Mouse (Mus musculus): Measurements from ENCODE around the gene Gm13276. TPM values are rescaled to one million over a fixed set of nuclear protein-coding genes. Genes with fewer than 3 reads are reported as not detected.
"Not testable (repeated sequence)": the region's sequence is repeated elsewhere in the genome, so short reads cannot be mapped to it uniquely, and the experiment has no call there.

Gm13276 gene
- total RNA-seq, 2 experiments from 2014 or later, result not detected

GRCm38 (mm10) chr4:88780320-88780719, 5.2 kb upstream of the Gm13276 start:
- intact Hi-C loops (cut with DNase I); DNase-seq (ENCODE audit: low spot score in 2 of 2): not testable (repeated sequence)

- intact Hi-C loops (cut with DNase I); DNase-seq (ENCODE audit: low spot score in 2 of 2): not testable (repeated sequence)
These were observed 3.7 kb upstream of the Gm13276 start, which contains the start of gene Ifnz for GRCm38 (mm10) chr4:88781831-88782230. Gene Ifnz, plus strand, starts transcription at chr4:88782131.

GRCm38 (mm10) chr4:88782335-88782734, 3.2 kb upstream of the Gm13276 start:
- DNase-seq (ENCODE audit: low spot score in 2 of 2); intact Hi-C loops (cut with DNase I): not testable (repeated sequence)

- intact Hi-C loops (cut with DNase I), result not testable (repeated sequence)
These were observed 2.9 kb downstream of the Gm13276 start, which contains the start of gene Gm13277 for GRCm38 (mm10) chr4:88788402-88788801. Gene Gm13277, plus strand, starts transcription at chr4:88788632.

GRCm38 (mm10) chr4:88791250-88791649, 5.7 kb downstream of the Gm13276 start, which contains the start of gene Gm13278:
Gene Gm13278, plus strand, starts transcription at chr4:88791550.
- DNase-seq (ENCODE audit: low spot score in 2 of 2); intact Hi-C loops (cut with DNase I): not testable (repeated sequence)

More at GRCm38 (mm10) chr4:88788402-88788801, 2.9 kb downstream of the Gm13276 start, which contains the start of gene Gm13277:
- DNase-seq (ENCODE audit: low spot score in 2 of 2), result peak; percentile 56 to 76

GRCm38 (mm10) chr4:88793936-88794675, 8.6 kb downstream of the Gm13276 start, which contains the start of gene Gm13275:
Gene Gm13275, plus strand, starts transcription at chr4:88794487.
- DNase-seq (ENCODE audit: low spot score in 2 of 2), result peak; percentile 32 to 41
- intact Hi-C loops (cut with DNase I), result not testable (repeated sequence)

GRCm38 (mm10) chr4:88797097-88797496, 11.6 kb downstream of the Gm13276 start, which contains the start of gene Gm13279:
Gene Gm13279, plus strand, starts transcription at chr4:88797397.
- intact Hi-C loops (cut with DNase I); DNase-seq (ENCODE audit: low spot score in 2 of 2): not testable (repeated sequence)

- DNase-seq (ENCODE audit: low spot score in 2 of 2); intact Hi-C loops (cut with DNase I): not testable (repeated sequence)
These were observed 13.9 kb downstream of the Gm13276 start, which contains the start of gene Gm13285 for GRCm38 (mm10) chr4:88799365-88799764. Gene Gm13285, plus strand, starts transcription at chr4:88799665.

- DNase-seq (ENCODE audit: low spot score in 2 of 2); intact Hi-C loops (cut with DNase I): not testable (repeated sequence)
These were observed 17.4 kb downstream of the Gm13276 start, which contains the start of gene Gm13287 for GRCm38 (mm10) chr4:88802954-88803353. Gene Gm13287, plus strand, starts transcription at chr4:88803254.

- intact Hi-C loops (cut with DNase I); DNase-seq (ENCODE audit: low spot score in 2 of 2): not testable (repeated sequence)
These were observed 19.7 kb downstream of the Gm13276 start, which contains the start of gene Gm13288 for GRCm38 (mm10) chr4:88805231-88805630. Gene Gm13288, plus strand, starts transcription at chr4:88805531.

- intact Hi-C loops (cut with DNase I); DNase-seq (ENCODE audit: low spot score in 2 of 2): not testable (repeated sequence)
These were observed 20.3 kb downstream of the Gm13276 start for GRCm38 (mm10) chr4:88805761-88806160.

GRCm38 (mm10) chr4:88815928-88816327, 30.4 kb downstream of the Gm13276 start, which contains the start of gene Ifna7:
Gene Ifna7, plus strand, starts transcription at chr4:88816228.
- intact Hi-C loops (cut with DNase I), result no loop called here

GRCm38 (mm10) chr4:88819659-88820058, 34.1 kb downstream of the Gm13276 start, which contains the start of gene Ifna11:
Gene Ifna11, plus strand, starts transcription at chr4:88819959.
- intact Hi-C loops (cut with DNase I), result no loop called here
- DNase-seq (ENCODE audit: low spot score in 2 of 2), result no peak

More at GRCm38 (mm10) chr4:88815928-88816327, 30.4 kb downstream of the Gm13276 start, which contains the start of gene Ifna7:
- no peak for DNase-seq (ENCODE audit: low spot score in 2 of 2)

GRCm38 (mm10) chr4:88822995-88823394, 37.5 kb downstream of the Gm13276 start:
- intact Hi-C loops (cut with DNase I), result no loop called here
- peak in 1 of 2 experiments; percentile 19 for DNase-seq (ENCODE audit: low spot score in 2 of 2)

GRCm38 (mm10) chr4:88827116-88827515, 41.6 kb downstream of the Gm13276 start, which contains the start of gene Ifna6:
Gene Ifna6, plus strand, starts transcription at chr4:88827416.
- DNase-seq (ENCODE audit: low spot score in 2 of 2); intact Hi-C loops (cut with DNase I): not testable (repeated sequence)

GRCm38 (mm10) chr4:88830523-88830922, 45.0 kb downstream of the Gm13276 start:
- peak in 1 of 2 experiments; percentile 31 for DNase-seq (ENCODE audit: low spot score in 2 of 2)
- intact Hi-C loops (cut with DNase I), result no loop called here

GRCm38 (mm10) chr4:88835225-88835624, 49.7 kb downstream of the Gm13276 start, which contains the start of gene Ifna5:
Gene Ifna5, plus strand, starts transcription at chr4:88835525.
- intact Hi-C loops (cut with DNase I), result not testable (repeated sequence)

More at GRCm38 (mm10) chr4:88835225-88835624, 49.7 kb downstream of the Gm13276 start, which contains the start of gene Ifna5:
- DNase-seq (ENCODE audit: low spot score in 2 of 2), result not testable (repeated sequence)

Data from left cerebral cortex, postnatal 25 days (tissue).